Mouse (Mus musculus) myocyte (in vitro differentiated cells): Measurements from ENCODE around the gene Arhgap10. TPM values are rescaled to one million over a fixed set of nuclear protein-coding genes. Genes with fewer than 3 reads are reported as not detected.

Source experiments
- H3K27me3 ChIP-seq: one replicate; pipeline ENCODE4 v1.6.1; 2011; ENCODE audit not compliant: control insufficient read depth, insufficient read depth, insufficient read length
- H3K36me3 ChIP-seq: one replicate; pipeline ENCODE4 v1.6.1; 2011; ENCODE audit not compliant: control insufficient read depth, insufficient read depth
- H3K4me2 ChIP-seq: one replicate; pipeline ENCODE4 v1.6.1; 2011; ENCODE audit warnings: low read depth, control low read depth
- H3K4me3 ChIP-seq: one replicate; pipeline ENCODE4 v1.5.1; 2011; ENCODE audit warnings: mild to moderate bottlenecking, control low read depth, moderate library complexity
- H3K79me2 ChIP-seq: one replicate; pipeline ENCODE4 v1.6.1; 2011; ENCODE audit not compliant: control insufficient read depth, insufficient read depth
- H3ac ChIP-seq: one replicate; pipeline ENCODE4 v1.6.1; 2011; ENCODE audit not compliant: control insufficient read depth, insufficient read length
- CEBPB ChIP-seq: IDR thresholded peaks from 2 replicates; pipeline ENCODE4 v1.6.1; 2011; ENCODE audit warnings: mild to moderate bottlenecking, moderate library complexity; ENCODE audit not compliant: poor library complexity, insufficient read depth, severe bottlenecking
- E2F4 ChIP-seq: IDR thresholded peaks from one replicate; pipeline ENCODE4 v1.6.1; 2011; ENCODE audit warnings: mild to moderate bottlenecking, control low read depth, moderate library complexity; ENCODE audit not compliant: insufficient read depth
- MAX ChIP-seq: IDR thresholded peaks from one replicate; pipeline ENCODE4 v1.6.1; 2011; ENCODE audit warnings: low read depth, mild to moderate bottlenecking, control low read depth
- MYOD1 ChIP-seq, 3 experiments: IDR thresholded peaks; one replicate each; pipeline ENCODE4 v1.6.1; 2011; ENCODE audit warnings: control low read depth in 2 of 3, low read depth in 2 of 3, mild to moderate bottlenecking in 2 of 3, moderate library complexity in 1 of 3; ENCODE audit not compliant: insufficient read length in 2 of 3, control insufficient read depth in 1 of 3
- MYOG ChIP-seq, 3 experiments: IDR thresholded peaks; one replicate each; pipeline ENCODE4 v1.6.1; 2011; ENCODE audit warnings: control low read depth in 2 of 3, low read depth in 2 of 3, mild to moderate bottlenecking in 2 of 3; ENCODE audit not compliant: insufficient read length in 2 of 3, control insufficient read depth in 1 of 3, insufficient read depth in 1 of 3
- POLR2A ChIP-seq: IDR thresholded peaks from one replicate; pipeline ENCODE4 v1.6.1; 2011; ENCODE audit warnings: low read depth, mild to moderate bottlenecking, control low read depth, moderate library complexity; ENCODE audit not compliant: insufficient read length
- POLR2AphosphoS2 ChIP-seq: IDR thresholded peaks from one replicate; pipeline ENCODE4 v1.6.1; 2011; ENCODE audit warnings: low read depth, control low read depth; ENCODE audit not compliant: insufficient read length
- REST ChIP-seq: IDR thresholded peaks from one replicate; pipeline ENCODE4 v1.6.1; 2011; ENCODE audit warnings: mild to moderate bottlenecking, control low read depth, moderate library complexity; ENCODE audit not compliant: insufficient read depth, insufficient read length
- SRF ChIP-seq: IDR thresholded peaks from one replicate; pipeline ENCODE4 v1.6.1; 2011; ENCODE audit warnings: low read depth; ENCODE audit not compliant: control insufficient read depth, insufficient read length
- TCF12 ChIP-seq: IDR thresholded peaks from one replicate; pipeline ENCODE4 v1.6.1; 2011; ENCODE audit warnings: mild to moderate bottlenecking, control low read depth; ENCODE audit not compliant: poor library complexity, insufficient read depth, severe bottlenecking
- TCF3 ChIP-seq: IDR thresholded peaks from one replicate; pipeline ENCODE4 v1.6.1; 2011; ENCODE audit warnings: low read depth, control low read depth; ENCODE audit not compliant: insufficient read length
- USF1 ChIP-seq: IDR thresholded peaks from one replicate; pipeline ENCODE4 v1.6.1; 2011; ENCODE audit warnings: low read depth, mild to moderate bottlenecking, control low read depth, moderate library complexity
- polyA plus RNA-seq: library from polyadenylated mRNA; unstranded; fragments of >200 nt; fragmentation: generic; extraction: Trizol; gene quantifications from one replicate; pipeline ENCODE4 v1.2.1, GENCODE M21; 2012; ENCODE audit warnings: missing spikeins

Arhgap10 gene
- polyA plus RNA-seq, 1 experiment: 18.1 TPM

GRCm38 (mm10) chr8:77538256-77538655 lies 20.5 kb upstream of the Arhgap10 start:
- H3K4me3 ChIP-seq: no peak overlapping the region
- H3K79me2 ChIP-seq: no peaks in the 10 kb centered on the region
- no peak overlapping the region for H3ac ChIP-seq
- H3K4me2 ChIP-seq: no peak overlapping the region
- no peaks in the 10 kb centered on the region for H3K36me3 ChIP-seq
- TF ChIP-seq POLR2A (no peak), TCF12 (no peak), SRF (no peak)
- no peaks in the 10 kb centered on the region for H3K27me3 ChIP-seq

GRCm38 (mm10) chr8:77536821-77537220 lies 19.1 kb upstream of the Arhgap10 start:
- no peak for TF ChIP-seq E2F4
- no peak for TF ChIP-seq TCF3
- no peak for TF ChIP-seq CEBPB
- TF ChIP-seq SRF: no peak
- TF ChIP-seq TCF12: no peak
- TF ChIP-seq REST: no peak
- TF ChIP-seq MYOD1 (IDR thresholded peaks at IDR 0.05; ENCODE audit: control insufficient read depth in 1 of 3, insufficient read length in 2 of 3, low read depth in 2 of 3): no peak
- no peak for TF ChIP-seq POLR2A
- no peak for TF ChIP-seq MYOG (IDR thresholded peaks at IDR 0.05; ENCODE audit: control insufficient read depth in 1 of 3, insufficient read depth in 1 of 3, insufficient read length in 2 of 3, low read depth in 2 of 3)
- no peak for TF ChIP-seq POLR2AphosphoS2
- no peak for TF ChIP-seq USF1
- no peak for TF ChIP-seq MAX
- no peak overlapping the region for H3K4me2 ChIP-seq
- no peak overlapping the region for H3ac ChIP-seq
- H3K36me3 ChIP-seq: no peaks in the 10 kb centered on the region
- H3K27me3 ChIP-seq: no peaks in the 10 kb centered on the region
- no peaks in the 10 kb centered on the region for H3K79me2 ChIP-seq
- no peak overlapping the region for H3K4me3 ChIP-seq

- H3K36me3 ChIP-seq: no peaks in the 10 kb centered on the region
- no peaks in the 10 kb centered on the region for H3K79me2 ChIP-seq
- TF ChIP-seq SRF (no peak), POLR2AphosphoS2 (no peak), POLR2A (no peak), TCF3 (no peak), CEBPB (no peak), MYOG (IDR thresholded peaks at IDR 0.05; ENCODE audit: control insufficient read depth in 1 of 3, insufficient read depth in 1 of 3, insufficient read length in 2 of 3, low read depth in 2 of 3) (no peak), TCF12 (no peak), REST (no peak), USF1 (no peak), MYOD1 (IDR thresholded peaks at IDR 0.05; ENCODE audit: control insufficient read depth in 1 of 3, insufficient read length in 2 of 3, low read depth in 2 of 3) (no peak), E2F4 (no peak)
- H3K4me2 ChIP-seq: no peak overlapping the region
- no peaks in the 10 kb centered on the region for H3K27me3 ChIP-seq
- no peak overlapping the region for H3ac ChIP-seq
- no peak overlapping the region for H3K4me3 ChIP-seq
These were observed 17.4 kb upstream of the Arhgap10 start for GRCm38 (mm10) chr8:77535026-77535595.

GRCm38 (mm10) chr8:77534358-77534992 lies 16.7 kb upstream of the Arhgap10 start:
- H3K4me2 ChIP-seq: peak overlapping the region; percentile 0
- H3K27me3 ChIP-seq: no peaks in the 10 kb centered on the region
- H3ac ChIP-seq: no peak overlapping the region
- H3K36me3 ChIP-seq: no peaks in the 10 kb centered on the region
- TF ChIP-seq MYOG (IDR thresholded peaks at IDR 0.05; ENCODE audit: control insufficient read depth in 1 of 3, insufficient read depth in 1 of 3, insufficient read length in 2 of 3, low read depth in 2 of 3) (peak in 1 of 3 experiments; percentile 56), TCF3 (no peak), MAX (no peak), E2F4 (no peak), USF1 (peak; percentile 45), MYOD1 (IDR thresholded peaks at IDR 0.05; ENCODE audit: control insufficient read depth in 1 of 3, insufficient read length in 2 of 3, low read depth in 2 of 3) (peak in 2 of 3 experiments; percentile 48 to 60)
- H3K4me3 ChIP-seq: no peak overlapping the region
- H3K79me2 ChIP-seq: no peaks in the 10 kb centered on the region

GRCm38 (mm10) chr8:77526130-77526529 lies 8.4 kb upstream of the Arhgap10 start:
- H3K4me3 ChIP-seq: no peak overlapping the region
- H3K79me2 ChIP-seq: no peaks in the 10 kb centered on the region
- no peaks in the 10 kb centered on the region for H3K36me3 ChIP-seq
- TF ChIP-seq CEBPB (no peak), MYOD1 (IDR thresholded peaks at IDR 0.05; ENCODE audit: control insufficient read depth in 1 of 3, insufficient read length in 2 of 3, low read depth in 2 of 3) (peak in 2 of 3 experiments; percentile 67 to 68), MYOG (IDR thresholded peaks at IDR 0.05; ENCODE audit: control insufficient read depth in 1 of 3, insufficient read depth in 1 of 3, insufficient read length in 2 of 3, low read depth in 2 of 3) (peak in 2 of 3 experiments; percentile 80 to 89), TCF12 (peak; percentile 42), TCF3 (peak; percentile 33), MAX (no peak)
- H3ac ChIP-seq: no peak overlapping the region
- no peaks in the 10 kb centered on the region for H3K27me3 ChIP-seq
- H3K4me2 ChIP-seq: no peak overlapping the region
